Mouse (Mus musculus) embryonic facial prominence, embryonic 13.5 days (tissue): ENCODE data around the gene Il1rapl2. TPM values are rescaled to one million over a fixed set of nuclear protein-coding genes. Genes with fewer than 3 reads are reported as not detected.
"Not testable (repeated sequence)": the region's sequence is repeated elsewhere in the genome, so short reads cannot be mapped to it uniquely, and the experiment has no call there.

ENCODE experiments used
- ATAC-seq: fragments of 200-750 bp; cut with Nextera tagmentation; 2 replicates; pipeline ENCODE4 v1.8.0; 2017; ENCODE audit warnings: low read depth; ENCODE audit not compliant: insufficient number of reproducible peaks, insufficient read depth, low FRiP score, low TSS enrichment
- H3K27ac ChIP-seq: fragments of 300-500 bp; sonication (generic); 2 replicates; pipeline ENCODE4 v1.5.1; 2015; ENCODE audit warnings: moderate library complexity, mild to moderate bottlenecking, inconsistent platforms
- H3K27me3 ChIP-seq: fragments of 300-500 bp; sonication (generic); 2 replicates; pipeline ENCODE4 v1.6.1; 2015; ENCODE audit warnings: mild to moderate bottlenecking, inconsistent platforms
- H3K36me3 ChIP-seq: fragments of 300-500 bp; sonication (generic); 2 replicates; pipeline ENCODE4 v1.6.1; 2015; ENCODE audit warnings: mild to moderate bottlenecking, inconsistent platforms
- H3K4me1 ChIP-seq: fragments of 300-500 bp; sonication (generic); 2 replicates; pipeline ENCODE4 v1.6.1; 2015; ENCODE audit warnings: inconsistent platforms
- H3K4me2 ChIP-seq: fragments of 300-500 bp; sonication (generic); 2 replicates; pipeline ENCODE4 v1.6.1; 2015; ENCODE audit warnings: moderate library complexity, mild to moderate bottlenecking, inconsistent platforms
- H3K4me3 ChIP-seq: fragments of 300-500 bp; sonication (generic); 2 replicates; pipeline ENCODE4 v1.5.1; 2015; ENCODE audit warnings: mild to moderate bottlenecking, inconsistent platforms
- H3K9ac ChIP-seq: fragments of 300-500 bp; sonication (generic); 2 replicates; pipeline ENCODE4 v1.6.1; 2015; ENCODE audit warnings: mild to moderate bottlenecking, inconsistent platforms
- H3K9me3 ChIP-seq: fragments of 300-500 bp; sonication (generic); 2 replicates; pipeline ENCODE4 v1.6.1; 2016; ENCODE audit warnings: inconsistent platforms
- WGBS: fragments of 180-500 bp; shearing (Covaris S2); methylation state at CpG from one replicate; pipeline ENCODE4 v1.1.7; 2015; ENCODE audit warnings: mixed read lengths; 5-methylcytosine and 5-hydroxymethylcytosine counted together
- polyA plus RNA-seq: library from polyadenylated mRNA; unstranded; fragments of >200 nt; fragmentation: Nextera tagmentation; extraction: Ambion mirVana; gene quantifications from 2 replicates; pipeline ENCODE4 v1.2.1, GENCODE M21; 2015

Gene Il1rapl2
- polyA plus RNA-seq, 1 experiment from 2014 or later, result 1.1 TPM

- Histone ChIP-seq H3K36me3 (no peaks in the 10 kb centered on the region), H3K4me1 (no peaks in the 10 kb centered on the region), H3K4me3 (no peak overlapping the region), H3K27ac (no peak overlapping the region), H3K4me2 (no peak overlapping the region), H3K9me3 (no peaks in the 10 kb centered on the region), H3K27me3 (0 out of 2 replicates have a peak, but pooled peaks cover 2% of the 10 kb centered on the region), H3K9ac (no peak overlapping the region)
- no peak for ATAC-seq
- WGBS, result 46% methylated on average over 4 of the region's 4 CpGs
Observed at GRCm38 (mm10) chrX:138234626-138235025, 664.2 kb downstream of the Il1rapl2 start.

- not testable (repeated sequence) for H3K27ac ChIP-seq, H3K4me1 ChIP-seq, H3K27me3 ChIP-seq, H3K4me2 ChIP-seq, H3K9ac ChIP-seq, ATAC-seq, H3K9me3 ChIP-seq, H3K36me3 ChIP-seq, H3K4me3 ChIP-seq
- 68% methylated on average over 1 of the region's 1 CpGs for WGBS
Observed at GRCm38 (mm10) chrX:138348736-138349135, 778.3 kb downstream of the Il1rapl2 start.

GRCm38 (mm10) chrX:138433794-138434193, 863.4 kb downstream of the Il1rapl2 start:
- H3K4me2 ChIP-seq, result no peak overlapping the region
- WGBS, result 66% methylated on average over 2 of the region's 2 CpGs
- no peak for ATAC-seq
- H3K4me1 ChIP-seq, result no peaks in the 10 kb centered on the region
- no peaks in the 10 kb centered on the region for H3K36me3 ChIP-seq
- H3K27me3 ChIP-seq, result 0 out of 2 replicates have a peak, but pooled peaks cover 2% of the 10 kb centered on the region
- H3K9me3 ChIP-seq, result no peaks in the 10 kb centered on the region
- no peak overlapping the region for H3K27ac ChIP-seq
- no peak overlapping the region for H3K4me3 ChIP-seq
- no peak overlapping the region for H3K9ac ChIP-seq

GRCm38 (mm10) chrX:138437939-138438338, 867.5 kb downstream of the Il1rapl2 start:
- WGBS, result 65% methylated on average over 3 of the region's 3 CpGs
- Histone ChIP-seq H3K27me3 (no peaks in the 10 kb centered on the region), H3K9ac (no peak overlapping the region), H3K36me3 (no peaks in the 10 kb centered on the region), H3K4me1 (no peaks in the 10 kb centered on the region), H3K9me3 (no peaks in the 10 kb centered on the region), H3K4me3 (no peak overlapping the region), H3K4me2 (no peak overlapping the region), H3K27ac (no peak overlapping the region)
- no peak for ATAC-seq

- Histone ChIP-seq H3K4me3 (no peak overlapping the region), H3K36me3 (no peaks in the 10 kb centered on the region), H3K9ac (no peak overlapping the region), H3K9me3 (no peaks in the 10 kb centered on the region), H3K27me3 (no peaks in the 10 kb centered on the region; the same call in 1 of the 2 replicates), H3K4me1 (no peaks in the 10 kb centered on the region), H3K27ac (no peak overlapping the region), H3K4me2 (no peak overlapping the region)
- WGBS, result 82% methylated on average over 2 of the region's 2 CpGs
- ATAC-seq, result no peak
Observed at GRCm38 (mm10) chrX:138449856-138450255, 879.4 kb downstream of the Il1rapl2 start.

DNA sequence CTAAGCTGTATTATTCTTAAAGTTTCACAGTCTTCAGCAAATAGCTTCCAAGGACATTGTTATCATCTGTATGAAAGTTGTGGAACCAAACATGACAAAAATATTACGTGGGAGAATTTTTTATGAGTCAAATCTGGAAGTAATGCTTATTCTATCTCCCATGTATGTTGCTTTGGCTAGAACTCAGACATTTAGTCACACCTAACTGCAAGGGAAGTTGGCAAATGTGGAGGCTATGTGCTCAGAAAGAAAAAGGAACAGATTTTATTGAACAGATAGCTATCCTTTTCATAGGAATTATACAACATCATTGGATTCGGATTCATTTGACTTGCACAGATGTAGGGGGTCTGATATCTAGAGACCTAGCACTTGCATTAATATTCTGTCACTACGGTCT, 908.1 kb downstream of the Il1rapl2 start:
- ATAC-seq, result no peak
- 80% methylated on average over 3 of the region's 3 CpGs for WGBS

DNA sequence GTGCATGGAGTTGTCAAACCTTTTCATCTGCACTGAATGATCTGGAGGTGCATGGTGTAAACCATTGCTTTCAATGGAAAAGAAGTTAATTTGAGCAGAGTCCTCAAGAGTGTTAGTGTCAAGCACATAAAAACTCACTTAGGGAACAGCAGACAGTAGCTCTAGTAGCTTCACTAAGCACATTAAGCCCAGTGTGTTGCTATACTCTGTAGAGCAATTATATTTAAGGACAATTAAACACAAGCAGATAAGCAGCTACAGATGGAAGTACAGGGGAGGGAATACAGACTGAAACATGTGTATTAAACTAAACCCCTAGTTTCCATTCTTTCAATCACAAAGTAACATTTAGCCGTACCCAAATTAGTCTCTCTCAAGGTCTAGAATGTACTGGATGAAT, 930.1 kb downstream of the Il1rapl2 start:
- H3K27ac ChIP-seq, result no peak overlapping the region
- no peak overlapping the region for H3K9ac ChIP-seq
- H3K9me3 ChIP-seq, result no peaks in the 10 kb centered on the region
- no peak for ATAC-seq
- H3K36me3 ChIP-seq, result no peaks in the 10 kb centered on the region
- no peaks in the 10 kb centered on the region for H3K4me1 ChIP-seq
- no peak overlapping the region for H3K4me2 ChIP-seq
- H3K4me3 ChIP-seq, result no peak overlapping the region
- WGBS, result 70% methylated on average over 1 of the region's 1 CpGs
- no peaks in the 10 kb centered on the region for H3K27me3 ChIP-seq

More for the DNA sequence above, 908.1 kb downstream of the Il1rapl2 start:
- Histone ChIP-seq H3K27me3 (no peaks in the 10 kb centered on the region), H3K9ac (no peak overlapping the region), H3K4me1 (no peaks in the 10 kb centered on the region), H3K27ac (no peak overlapping the region), H3K4me3 (no peak overlapping the region), H3K9me3 (no peaks in the 10 kb centered on the region), H3K4me2 (no peak overlapping the region), H3K36me3 (no peaks in the 10 kb centered on the region)

- Histone ChIP-seq H3K27me3 (no peaks in the 10 kb centered on the region), H3K4me1 (no peaks in the 10 kb centered on the region), H3K4me3 (no peak overlapping the region), H3K4me2 (no peak overlapping the region), H3K27ac (no peak overlapping the region), H3K9me3 (no peaks in the 10 kb centered on the region), H3K36me3 (no peaks in the 10 kb centered on the region), H3K9ac (no peak overlapping the region)
- 59% methylated on average over 3 of the region's 3 CpGs for WGBS
- no peak for ATAC-seq
Observed at GRCm38 (mm10) chrX:138505049-138505448, 934.6 kb downstream of the Il1rapl2 start.

- H3K27ac ChIP-seq, result no peak overlapping the region
- H3K4me2 ChIP-seq, result no peak overlapping the region
- ATAC-seq, result no peak
- 77% methylated on average over 3 of the region's 3 CpGs for WGBS
- H3K27me3 ChIP-seq, result no peaks in the 10 kb centered on the region
- no peak overlapping the region for H3K9ac ChIP-seq
- H3K9me3 ChIP-seq, result no peaks in the 10 kb centered on the region
- no peaks in the 10 kb centered on the region for H3K36me3 ChIP-seq
- no peak overlapping the region for H3K4me3 ChIP-seq
- H3K4me1 ChIP-seq, result no peaks in the 10 kb centered on the region
Observed at GRCm38 (mm10) chrX:138620106-138620505, 1049.7 kb downstream of the Il1rapl2 start.

- Histone ChIP-seq H3K27me3 (no peaks in the 10 kb centered on the region), H3K4me3 (no peak overlapping the region), H3K36me3 (no peaks in the 10 kb centered on the region), H3K4me2 (no peak overlapping the region), H3K4me1 (no peaks in the 10 kb centered on the region), H3K9ac (no peak overlapping the region), H3K9me3 (no peaks in the 10 kb centered on the region), H3K27ac (no peak overlapping the region)
- ATAC-seq, result no peak
Observed at GRCm38 (mm10) chrX:138625311-138625710, 1054.9 kb downstream of the Il1rapl2 start.

GRCm38 (mm10) chrX:138722372-138722771, 1152.0 kb downstream of the Il1rapl2 start:
- Histone ChIP-seq H3K9ac (no peak overlapping the region), H3K36me3 (no peaks in the 10 kb centered on the region), H3K27ac (no peak overlapping the region), H3K4me3 (no peak overlapping the region), H3K4me1 (no peaks in the 10 kb centered on the region), H3K9me3 (no peaks in the 10 kb centered on the region), H3K4me2 (no peak overlapping the region), H3K27me3 (peaks cover 14% of the 10 kb centered on the region)
- no peak for ATAC-seq
- WGBS, result 35% methylated on average over 1 of the region's 1 CpGs

DNA sequence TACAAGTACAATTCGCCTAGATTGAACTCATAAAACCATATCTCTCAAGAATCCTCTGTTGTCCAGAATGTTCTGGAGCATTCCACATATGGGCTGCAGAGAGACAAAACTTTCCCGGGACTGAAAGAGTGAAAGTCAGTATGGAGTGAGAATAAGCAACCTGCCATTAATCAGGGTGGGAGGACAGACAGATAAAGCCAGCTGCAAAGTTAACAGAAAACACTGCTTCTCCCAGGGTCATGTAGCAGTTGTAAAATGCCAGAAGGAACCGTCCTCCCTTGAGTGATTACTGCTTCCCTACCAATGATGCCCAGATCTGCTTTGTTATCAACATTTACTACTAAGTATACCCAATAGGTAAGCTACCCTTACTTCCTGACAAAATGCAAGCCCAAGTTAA, 1230.5 kb downstream of the Il1rapl2 start:
- Histone ChIP-seq H3K4me2 (no peak overlapping the region), H3K36me3 (no peaks in the 10 kb centered on the region), H3K4me1 (no peaks in the 10 kb centered on the region), H3K27ac (no peak overlapping the region), H3K27me3 (peaks cover 3% of the 10 kb centered on the region; the same call in 1 of the 2 replicates), H3K9ac (no peak overlapping the region), H3K4me3 (no peak overlapping the region), H3K9me3 (no peaks in the 10 kb centered on the region)
- no peak for ATAC-seq
- WGBS, result 66% methylated on average over 3 of the region's 3 CpGs

DNA sequence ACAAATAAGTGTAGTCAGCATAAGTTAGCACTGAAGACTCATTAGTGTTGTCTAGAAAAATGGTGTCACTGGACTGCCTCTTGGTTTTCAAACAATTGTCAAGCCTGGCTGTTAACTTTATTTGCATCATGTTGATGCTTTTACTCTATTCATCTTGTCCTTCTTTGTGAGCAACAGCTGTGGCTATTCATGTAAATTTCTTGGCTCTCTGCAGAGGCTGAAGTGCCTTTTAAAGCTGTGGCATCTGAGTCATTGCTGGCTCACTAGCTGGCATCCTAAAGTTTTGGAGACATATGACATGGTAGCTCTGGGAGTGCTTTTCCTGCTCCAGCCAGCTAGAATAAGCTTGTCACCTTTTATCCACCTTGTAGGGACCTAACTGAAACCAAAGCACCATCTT, 1261.5 kb downstream of the Il1rapl2 start:
- H3K27me3 ChIP-seq, result peaks cover 14% of the 10 kb centered on the region

More for the DNA sequence above, 1261.5 kb downstream of the Il1rapl2 start:
- Histone ChIP-seq H3K9me3 (no peaks in the 10 kb centered on the region), H3K9ac (no peak overlapping the region), H3K4me3 (no peak overlapping the region), H3K4me1 (no peaks in the 10 kb centered on the region), H3K4me2 (no peak overlapping the region), H3K27ac (no peak overlapping the region), H3K36me3 (no peaks in the 10 kb centered on the region)
- ATAC-seq, result no peak
